Mouse (Mus musculus) liver, embryonic 14 days (tissue): ENCODE data around the gene Fam71f1. TPM values are rescaled to one million over a fixed set of nuclear protein-coding genes. Genes with fewer than 3 reads are reported as not detected.

Experiments
- polyA plus RNA-seq: library from polyadenylated mRNA; depleted of rRNA; stranded (reverse); fragments of >200 nt; gene quantifications from 2 replicates; pipeline ENCODE4 v1.2.3, GENCODE M21; 2012; rRNA removed

Gene Fam71f1
- polyA plus RNA-seq: not detected in 2 replicates

DNA sequence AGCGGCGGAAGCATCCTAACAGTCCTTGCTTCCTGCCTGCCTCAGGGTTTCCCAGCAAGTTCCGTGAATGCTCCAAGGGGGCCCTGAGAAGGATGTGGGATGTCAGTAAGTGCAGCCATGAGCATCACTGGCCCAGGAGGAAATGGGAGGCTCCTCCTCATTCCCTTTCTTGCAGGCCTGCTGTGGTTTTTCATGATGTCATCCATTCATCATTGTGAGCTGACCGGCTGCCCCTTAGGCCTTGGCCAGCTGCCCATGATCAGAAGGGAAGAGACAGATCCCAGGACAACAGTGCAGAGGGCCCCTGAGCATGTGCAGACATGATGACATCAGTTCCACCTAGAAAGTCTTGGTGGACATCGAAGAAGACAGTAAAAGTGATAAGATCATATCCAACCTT lies at the start of gene Fam71f1:
Gene Fam71f1 (plus strand): TSS at position 262 of the 400 bp plus-strand sequence.

DNA sequence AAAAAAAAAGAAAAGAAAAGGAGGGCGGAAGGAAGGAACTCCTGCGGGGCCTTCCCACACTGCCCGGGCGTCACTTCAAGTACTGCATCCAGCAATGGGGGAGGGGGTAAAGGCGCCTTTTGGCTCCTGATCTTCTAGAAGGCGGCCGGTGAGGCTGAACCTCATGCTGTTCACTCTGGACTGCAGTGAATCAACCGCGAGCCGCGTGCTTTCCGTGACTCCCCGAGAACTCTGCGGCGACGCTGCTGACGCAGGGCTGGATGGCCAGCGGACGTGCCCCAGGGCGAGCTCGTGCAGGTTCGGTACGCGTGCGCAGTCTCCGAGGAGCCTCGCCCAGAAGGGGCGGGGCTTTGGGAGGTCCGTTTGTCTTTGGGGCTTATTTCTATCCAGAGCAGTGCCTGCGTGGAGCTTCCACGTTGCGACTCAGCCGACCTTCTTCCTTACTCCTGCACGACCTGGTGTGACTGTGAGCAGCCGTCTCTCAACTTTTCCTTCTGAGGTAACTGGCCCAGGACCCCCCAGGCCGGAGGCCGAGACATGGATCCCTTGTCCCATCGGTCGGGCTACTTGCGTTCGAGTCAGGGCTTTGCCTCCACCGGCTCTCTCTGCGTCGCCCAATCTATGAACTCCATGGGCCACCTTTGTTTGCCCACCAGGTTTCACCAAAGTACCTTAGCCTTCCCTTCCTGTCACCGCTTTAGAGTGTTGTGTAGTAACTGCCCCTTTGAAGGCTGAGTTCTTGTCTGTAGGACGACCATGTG lies 46.4 kb upstream of the Fam71f1 start, which contains the start of gene Hilpda:
Gene Hilpda (plus strand): TSS at position 177 of the 761 bp plus-strand sequence.

DNA sequence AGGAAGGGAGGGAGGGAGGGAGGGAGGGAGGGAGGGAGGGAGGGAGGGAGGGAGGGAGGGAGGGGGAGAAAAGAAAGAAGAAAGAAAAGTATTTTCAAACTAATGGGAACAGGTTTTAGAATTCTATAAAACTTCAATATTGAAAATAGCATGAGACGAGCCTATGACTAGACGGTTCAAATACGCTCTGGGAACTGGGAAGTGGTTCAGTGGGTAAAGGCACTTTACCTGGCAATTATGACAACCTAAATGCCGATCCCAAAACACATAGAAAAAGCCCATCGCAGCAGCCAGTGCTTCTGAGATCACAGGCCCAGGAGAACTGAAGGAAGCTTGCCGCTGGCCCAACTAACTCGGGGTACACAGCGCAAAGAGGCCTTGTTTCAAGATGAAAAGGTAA lies 39.6 kb upstream of the Fam71f1 start, which contains the start of gene Fam71f2:
Gene Fam71f2 (plus strand): TSS at position 301 of the 400 bp plus-strand sequence.

DNA sequence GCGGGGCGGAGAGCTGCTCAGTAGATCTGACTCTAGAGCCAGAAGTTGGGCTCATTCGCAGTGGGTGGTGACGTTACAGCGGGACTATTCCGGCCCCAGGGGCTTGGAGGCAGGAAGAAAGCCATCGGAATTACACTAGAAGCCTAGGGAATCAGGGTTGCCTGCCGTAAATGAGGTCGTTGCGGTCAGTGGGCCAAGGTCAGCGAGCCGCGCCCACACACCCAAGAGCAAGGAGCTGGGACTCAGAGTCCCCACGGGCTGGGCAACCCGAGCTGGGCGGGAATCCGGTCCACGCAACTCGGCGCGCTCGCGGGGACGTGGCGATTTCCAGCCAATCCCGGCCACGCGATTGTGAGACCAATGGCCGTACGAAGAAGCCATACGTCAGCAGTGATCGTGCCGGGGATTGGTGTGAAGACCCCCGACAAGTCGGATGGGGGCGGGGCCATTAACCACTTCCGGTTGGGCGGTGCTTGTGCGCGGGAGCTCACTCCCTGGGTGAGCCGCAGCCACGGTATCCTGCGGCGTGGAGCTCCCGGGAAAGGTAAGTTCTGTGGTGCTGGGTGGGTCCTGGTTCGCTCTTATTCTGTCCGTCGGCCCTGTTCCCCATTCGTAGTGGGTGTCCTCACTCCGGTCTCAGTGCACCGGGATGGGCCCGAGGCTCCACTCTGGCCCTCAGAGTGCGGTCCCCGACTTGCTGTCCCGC lies 28.9 kb downstream of the Fam71f1 start, which contains the start of gene Calu:
Gene Calu (plus strand): TSS at position 405 of the 706 bp plus-strand sequence.

Other genes with a start within 250 kb of the Fam71f1 start
- gene Rbm28, start 154.1 kb upstream of the Fam71f1 start, polyA plus RNA-seq: 13.5 and 14.6 TPM in 2 replicates
- gene Prrt4, start 139.6 kb upstream of the Fam71f1 start, polyA plus RNA-seq: 0.01 and 0.05 TPM in 2 replicates
- 4.4 and 4.9 TPM in 2 replicates for gene Impdh1, start 102.8 kb upstream of the Fam71f1 start, polyA plus RNA-seq
- gene Hilpda, start 46.7 kb upstream of the Fam71f1 start, polyA plus RNA-seq: 10.2 and 12.2 TPM in 2 replicates
- gene Fam71f2, start 39.5 kb upstream of the Fam71f1 start, polyA plus RNA-seq: 0.26 and 0.28 TPM in 2 replicates
- gene Calu, start 28.9 kb downstream of the Fam71f1 start, polyA plus RNA-seq: 52.8 and 56.2 TPM in 2 replicates
- not detected in 2 replicates for gene Opn1sw, start 69.3 kb downstream of the Fam71f1 start, polyA plus RNA-seq
- gene Ccdc136, start 77.2 kb downstream of the Fam71f1 start, polyA plus RNA-seq: 0.22 and 0.26 TPM in 2 replicates
- 0.24 and 0.70 TPM in 2 replicates for gene Flnc, start 114.1 kb downstream of the Fam71f1 start, polyA plus RNA-seq
- gene Atp6v1f, start 148.6 kb downstream of the Fam71f1 start, polyA plus RNA-seq: 105 and 114 TPM in 2 replicates
- 0.07 TPM in 1 of 2 replicates, not detected in the other for gene Atp6v1fnb, start 152.3 kb downstream of the Fam71f1 start, polyA plus RNA-seq
- gene Kcp, start 188.8 kb downstream of the Fam71f1 start, polyA plus RNA-seq: 1.8 and 1.9 TPM in 2 replicates
- 4.6 and 6.2 TPM in 2 replicates for gene Irf5, start 207.5 kb downstream of the Fam71f1 start, polyA plus RNA-seq